Mouse (Mus musculus): ENCODE data around the gene Gm8994. TPM values are rescaled to one million over a fixed set of nuclear protein-coding genes. Genes with fewer than 3 reads are reported as not detected.
"Not testable (repeated sequence)": the region's sequence is repeated elsewhere in the genome, so short reads cannot be mapped to it uniquely, and the experiment has no call there.

The Gm8994 gene
- polyA plus RNA-seq (2011; ENCODE audit: insufficient read depth, insufficient read length, low read depth, missing spikeins): not detected in 2 replicates

GRCm38 (mm10) chr6:136327239-136327638, at the start of gene Gm8994:
Gene Gm8994 (plus strand): TSS chr6:136327539.
- not testable (repeated sequence) for H3K27ac ChIP-seq (ENCODE audit: insufficient read depth, low read length); H3K27me3 ChIP-seq (ENCODE audit: control insufficient read depth, insufficient read depth, low read length, poor library complexity, severe bottlenecking); H3K36me3 ChIP-seq (ENCODE audit: control insufficient read depth, insufficient read depth, low read length, poor library complexity, severe bottlenecking); H3K4me3 ChIP-seq (ENCODE audit: low read depth, low read length); H3K4me1 ChIP-seq (ENCODE audit: control insufficient read depth, insufficient read depth, low read length); H3K9me3 ChIP-seq (replicated peaks; ENCODE audit: control insufficient read depth, insufficient read depth, low read length, poor library complexity, severe bottlenecking); H3K9ac ChIP-seq (ENCODE audit: low read depth, poor library complexity, severe bottlenecking)

- no peak overlapping the region for H3K9ac ChIP-seq (ENCODE audit: low read depth, poor library complexity, severe bottlenecking)
- H3K4me1 ChIP-seq (ENCODE audit: control insufficient read depth, insufficient read depth, low read length): no peaks in the 10 kb centered on the region
- no peaks in the 10 kb centered on the region for H3K36me3 ChIP-seq (ENCODE audit: control insufficient read depth, insufficient read depth, low read length, poor library complexity, severe bottlenecking)
- no peak overlapping the region for H3K4me3 ChIP-seq (ENCODE audit: low read depth, low read length)
- H3K27ac ChIP-seq (ENCODE audit: insufficient read depth, low read length): no peak overlapping the region
- no peaks in the 10 kb centered on the region for H3K9me3 ChIP-seq (replicated peaks; ENCODE audit: control insufficient read depth, insufficient read depth, low read length, poor library complexity, severe bottlenecking)
- TF ChIP-seq POLR2A (IDR thresholded peaks at IDR 0.05; ENCODE audit: insufficient read depth, low read length) (no peak), CTCF (IDR thresholded peaks at IDR 0.05; ENCODE audit: low read depth, low read length) (no peak), EP300 (IDR thresholded peaks at IDR 0.05; ENCODE audit: insufficient read depth, low read depth, low read length) (no peak)
- no peaks in the 10 kb centered on the region; the same call in 1 of the 2 replicates for H3K27me3 ChIP-seq (ENCODE audit: control insufficient read depth, insufficient read depth, low read length, poor library complexity, severe bottlenecking)
These were observed 49.7 kb upstream of the Gm8994 start for GRCm38 (mm10) chr6:136277685-136278084.

GRCm38 (mm10) chr6:136284565-136284964, 42.8 kb upstream of the Gm8994 start:
- H3K27me3 ChIP-seq (ENCODE audit: control insufficient read depth, insufficient read depth, low read length, poor library complexity, severe bottlenecking): no peaks in the 10 kb centered on the region; the same call in none of the 2 replicates
- H3K36me3 ChIP-seq (ENCODE audit: control insufficient read depth, insufficient read depth, low read length, poor library complexity, severe bottlenecking): no peaks in the 10 kb centered on the region
- no peaks in the 10 kb centered on the region for H3K9me3 ChIP-seq (replicated peaks; ENCODE audit: control insufficient read depth, insufficient read depth, low read length, poor library complexity, severe bottlenecking)
- no peaks in the 10 kb centered on the region for H3K4me1 ChIP-seq (ENCODE audit: control insufficient read depth, insufficient read depth, low read length)
- H3K4me3 ChIP-seq (ENCODE audit: low read depth, low read length): no peak overlapping the region
- TF ChIP-seq CTCF (IDR thresholded peaks at IDR 0.05; ENCODE audit: low read depth, low read length) (no peak), EP300 (IDR thresholded peaks at IDR 0.05; ENCODE audit: insufficient read depth, low read depth, low read length) (no peak)
- H3K27ac ChIP-seq (ENCODE audit: insufficient read depth, low read length): no peak overlapping the region
- no peak overlapping the region for H3K9ac ChIP-seq (ENCODE audit: low read depth, poor library complexity, severe bottlenecking)

GRCm38 (mm10) chr6:136286180-136286579, 41.2 kb upstream of the Gm8994 start:
- no peak overlapping the region for H3K9ac ChIP-seq (ENCODE audit: low read depth, poor library complexity, severe bottlenecking)
- H3K4me1 ChIP-seq (ENCODE audit: control insufficient read depth, insufficient read depth, low read length): no peaks in the 10 kb centered on the region
- no peak overlapping the region for H3K4me3 ChIP-seq (ENCODE audit: low read depth, low read length)
- H3K9me3 ChIP-seq (replicated peaks; ENCODE audit: control insufficient read depth, insufficient read depth, low read length, poor library complexity, severe bottlenecking): no peaks in the 10 kb centered on the region
- no peaks in the 10 kb centered on the region for H3K36me3 ChIP-seq (ENCODE audit: control insufficient read depth, insufficient read depth, low read length, poor library complexity, severe bottlenecking)
- no peaks in the 10 kb centered on the region; the same call in 1 of the 2 replicates for H3K27me3 ChIP-seq (ENCODE audit: control insufficient read depth, insufficient read depth, low read length, poor library complexity, severe bottlenecking)
- TF ChIP-seq POLR2A (IDR thresholded peaks at IDR 0.05; ENCODE audit: insufficient read depth, low read length): no peak
- no peak for TF ChIP-seq EP300 (IDR thresholded peaks at IDR 0.05; ENCODE audit: insufficient read depth, low read depth, low read length)
- TF ChIP-seq CTCF (IDR thresholded peaks at IDR 0.05; ENCODE audit: low read depth, low read length): no peak
- H3K27ac ChIP-seq (ENCODE audit: insufficient read depth, low read length): no peak overlapping the region

- Histone ChIP-seq H3K27me3 (ENCODE audit: control insufficient read depth, insufficient read depth, low read length, poor library complexity, severe bottlenecking) (no peaks in the 10 kb centered on the region; the same call in 1 of the 2 replicates), H3K4me3 (ENCODE audit: low read depth, low read length) (no peak overlapping the region), H3K4me1 (ENCODE audit: control insufficient read depth, insufficient read depth, low read length) (no peaks in the 10 kb centered on the region), H3K36me3 (ENCODE audit: control insufficient read depth, insufficient read depth, low read length, poor library complexity, severe bottlenecking) (no peaks in the 10 kb centered on the region), H3K9me3 (replicated peaks; ENCODE audit: control insufficient read depth, insufficient read depth, low read length, poor library complexity, severe bottlenecking) (no peaks in the 10 kb centered on the region), H3K27ac (ENCODE audit: insufficient read depth, low read length) (no peak overlapping the region), H3K9ac (ENCODE audit: low read depth, poor library complexity, severe bottlenecking) (no peak overlapping the region)
- TF ChIP-seq CTCF (IDR thresholded peaks at IDR 0.05; ENCODE audit: low read depth, low read length) (no peak), EP300 (IDR thresholded peaks at IDR 0.05; ENCODE audit: insufficient read depth, low read depth, low read length) (no peak), POLR2A (IDR thresholded peaks at IDR 0.05; ENCODE audit: insufficient read depth, low read length) (no peak)
These were observed 40.8 kb upstream of the Gm8994 start for GRCm38 (mm10) chr6:136286589-136286988.

- Histone ChIP-seq H3K4me1 (ENCODE audit: control insufficient read depth, insufficient read depth, low read length) (no peaks in the 10 kb centered on the region), H3K9ac (ENCODE audit: low read depth, poor library complexity, severe bottlenecking) (no peak overlapping the region), H3K27me3 (ENCODE audit: control insufficient read depth, insufficient read depth, low read length, poor library complexity, severe bottlenecking) (no peaks in the 10 kb centered on the region), H3K9me3 (replicated peaks; ENCODE audit: control insufficient read depth, insufficient read depth, low read length, poor library complexity, severe bottlenecking) (peaks cover 3% of the 10 kb centered on the region; the same call in 1 of the 2 replicates), H3K36me3 (ENCODE audit: control insufficient read depth, insufficient read depth, low read length, poor library complexity, severe bottlenecking) (no peaks in the 10 kb centered on the region), H3K4me3 (ENCODE audit: low read depth, low read length) (no peak overlapping the region), H3K27ac (ENCODE audit: insufficient read depth, low read length) (no peak overlapping the region)
- no peak for TF ChIP-seq POLR2A (IDR thresholded peaks at IDR 0.05; ENCODE audit: insufficient read depth, low read length)
- TF ChIP-seq CTCF (IDR thresholded peaks at IDR 0.05; ENCODE audit: low read depth, low read length): no peak
- TF ChIP-seq EP300 (IDR thresholded peaks at IDR 0.05; ENCODE audit: insufficient read depth, low read depth, low read length): no peak
These were observed 35.9 kb upstream of the Gm8994 start for GRCm38 (mm10) chr6:136291424-136291823.

Data from ES-Bruce4 (cell line).